Mouse (Mus musculus) mature B cell (primary cell): ENCODE measurements around the gene Cul1.

Experiments
- in situ Hi-C: fragments of 300-500 bp; cut with MboI; formaldehyde crosslinking; loops from 2 replicates; pipeline ENCODE4 v1.14.3; 2019

The Cul1 gene

DNA sequence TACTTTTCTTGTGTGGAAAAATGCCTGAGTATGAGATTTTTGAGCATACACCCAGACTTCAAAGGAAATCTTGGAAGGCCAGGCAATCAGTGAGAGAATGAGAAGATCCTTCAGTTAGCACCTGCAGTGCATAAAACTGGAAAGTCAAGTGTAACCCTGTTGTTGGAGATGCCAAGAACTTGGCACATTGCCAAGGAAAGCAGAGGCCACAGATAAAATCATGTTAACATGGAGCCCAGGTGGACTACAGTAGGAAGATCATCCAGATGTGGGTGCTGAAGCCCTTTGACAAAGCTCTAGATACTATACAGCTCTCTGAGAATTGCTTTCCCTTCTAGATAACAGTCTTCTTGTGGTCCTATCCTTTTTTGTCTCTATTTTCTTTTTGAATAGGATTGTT, 19.2 kb downstream of the Cul1 start:
- in situ Hi-C loops: no loop called here

DNA sequence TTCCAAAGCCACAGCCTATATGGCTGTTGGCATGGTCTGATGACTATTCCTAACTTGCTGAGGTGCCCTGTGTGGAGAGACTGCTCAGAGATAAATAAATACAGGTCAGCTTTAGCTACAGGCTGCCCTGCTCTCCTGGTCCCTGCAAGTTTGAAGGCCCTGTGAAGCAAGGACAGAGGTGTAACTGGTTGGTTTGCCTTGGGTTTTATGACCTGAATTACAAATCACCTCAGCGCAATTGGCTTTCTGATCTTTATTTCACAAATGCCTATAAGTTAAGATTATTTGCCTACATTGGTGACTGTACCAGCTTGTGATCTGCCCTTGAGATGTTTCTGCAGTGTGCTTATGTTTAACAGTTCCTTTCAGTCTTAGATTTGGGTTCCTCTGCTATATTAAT, 28.8 kb downstream of the Cul1 start:
- in situ Hi-C loops: no loop called here

DNA sequence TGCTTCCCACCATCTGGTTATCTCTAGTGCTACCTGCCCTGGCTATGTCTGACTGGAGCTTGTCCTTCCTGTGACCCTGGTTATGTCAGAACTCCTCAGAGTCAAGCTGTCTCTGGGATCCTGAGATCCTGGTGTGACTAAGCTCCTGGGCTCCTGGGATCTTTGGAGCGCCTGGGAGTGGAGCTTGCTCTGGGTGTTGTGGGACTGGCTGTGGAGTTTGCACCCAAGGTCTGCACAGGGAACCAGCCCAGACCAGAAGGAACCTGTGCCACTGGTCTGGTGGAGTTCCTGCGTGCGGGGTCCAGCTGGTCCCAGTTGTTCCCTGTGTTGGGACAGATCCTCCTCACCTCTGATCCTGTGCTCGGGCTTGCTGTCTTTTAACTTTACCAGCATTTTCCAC, 41.4 kb downstream of the Cul1 start:
- in situ Hi-C loops: no loop called here

DNA sequence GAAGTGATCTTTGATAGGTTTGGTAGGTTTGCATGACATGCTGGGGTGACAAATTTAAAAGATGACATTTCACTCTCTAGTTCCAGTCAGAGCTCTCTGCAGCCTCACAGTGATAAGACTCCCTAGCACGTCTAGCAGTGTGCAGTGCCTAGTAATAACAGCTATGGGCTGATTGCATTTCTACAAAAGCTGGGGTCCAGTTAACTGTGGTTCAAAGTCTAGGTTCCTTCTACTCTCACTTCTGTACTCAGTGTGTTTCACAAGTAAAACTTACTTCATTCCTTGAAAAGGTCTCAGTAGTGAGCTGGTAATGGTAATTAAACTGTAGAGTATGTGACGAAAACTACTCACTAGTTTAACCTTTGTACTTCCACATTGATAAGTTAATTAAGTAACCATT, 66.8 kb downstream of the Cul1 start:
- in situ Hi-C loops: no loop called here

DNA sequence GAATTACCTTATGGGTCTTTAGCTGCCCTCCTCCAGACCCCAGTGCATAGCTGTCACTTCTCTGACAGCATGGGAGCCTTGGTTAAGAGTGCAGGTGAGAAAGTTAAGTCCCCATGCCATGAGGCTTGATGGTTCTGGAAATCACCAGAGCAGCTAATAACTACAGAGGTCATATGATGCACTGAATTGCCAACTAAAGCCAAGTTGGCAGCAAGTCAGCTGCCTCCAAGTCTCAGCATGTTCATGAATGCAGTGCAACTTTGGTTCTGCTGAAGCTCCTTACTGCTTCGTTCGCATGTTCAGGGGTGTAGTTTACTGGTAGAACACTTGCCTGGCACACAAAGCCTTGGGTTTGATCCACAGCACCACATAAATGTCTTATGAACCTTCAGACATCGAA, 69.2 kb downstream of the Cul1 start:
- in situ Hi-C loops: no loop called here

DNA sequence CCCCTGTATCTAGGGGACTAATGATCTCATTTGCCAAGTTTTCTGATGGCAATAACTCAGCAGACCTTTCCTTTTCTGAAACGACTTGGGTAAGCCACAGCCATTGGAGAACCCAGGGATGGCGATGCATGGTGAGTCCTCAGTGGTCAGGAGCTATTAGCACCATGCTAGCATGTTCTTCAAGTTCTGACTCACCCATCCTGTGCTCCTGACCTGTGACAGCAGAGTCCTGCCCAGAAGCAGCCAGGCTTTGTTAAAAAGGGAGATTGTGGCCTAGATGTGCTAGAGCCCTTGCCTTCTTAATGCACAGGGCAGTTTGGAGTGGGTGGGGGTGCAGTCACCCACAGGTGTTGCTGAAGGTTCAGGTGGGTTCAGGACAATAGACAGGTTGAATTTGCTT, 71.8 kb downstream of the Cul1 start:
- in situ Hi-C loops: no loop called here

DNA sequence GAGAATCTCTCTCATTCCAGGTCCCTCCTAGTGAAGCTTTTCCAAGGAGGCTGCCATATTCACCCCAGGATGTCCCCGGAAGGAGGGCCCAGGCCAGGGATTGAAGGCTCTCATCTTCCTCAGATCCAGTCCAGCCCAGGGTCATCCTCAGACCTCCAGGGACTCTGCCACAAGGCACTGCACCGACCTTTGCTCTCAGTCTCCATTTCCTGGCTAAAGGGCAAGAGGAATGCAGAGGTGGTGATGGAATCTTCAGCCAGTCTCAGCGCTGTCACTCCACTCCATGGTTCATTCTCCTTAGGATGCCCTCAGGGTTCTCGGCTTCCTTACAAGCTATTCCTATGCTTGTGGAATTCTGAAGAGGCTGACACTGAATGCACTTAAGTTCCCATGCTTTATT, 73.2 kb downstream of the Cul1 start:
- in situ Hi-C loops: no loop called here

DNA sequence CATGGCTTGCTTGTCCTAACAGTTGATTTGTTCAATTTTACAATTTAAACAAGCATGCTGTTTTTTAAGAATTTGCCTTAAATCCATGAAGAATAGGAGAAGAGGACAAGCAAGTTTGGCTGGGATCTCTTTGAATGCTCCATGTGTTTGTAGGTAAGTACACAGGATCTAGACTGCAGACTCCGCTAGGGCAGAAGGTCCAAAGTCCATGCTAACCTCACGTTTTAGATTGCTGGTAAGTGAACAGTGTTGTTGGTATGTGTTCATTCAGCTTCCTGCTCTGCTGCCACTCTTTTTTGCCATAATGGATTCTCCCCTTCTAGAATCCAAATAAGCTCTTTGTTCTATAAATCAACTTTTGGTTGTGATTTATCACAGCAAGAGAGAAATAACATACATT, 73.9 kb downstream of the Cul1 start:
- in situ Hi-C loops: no loop called here

DNA sequence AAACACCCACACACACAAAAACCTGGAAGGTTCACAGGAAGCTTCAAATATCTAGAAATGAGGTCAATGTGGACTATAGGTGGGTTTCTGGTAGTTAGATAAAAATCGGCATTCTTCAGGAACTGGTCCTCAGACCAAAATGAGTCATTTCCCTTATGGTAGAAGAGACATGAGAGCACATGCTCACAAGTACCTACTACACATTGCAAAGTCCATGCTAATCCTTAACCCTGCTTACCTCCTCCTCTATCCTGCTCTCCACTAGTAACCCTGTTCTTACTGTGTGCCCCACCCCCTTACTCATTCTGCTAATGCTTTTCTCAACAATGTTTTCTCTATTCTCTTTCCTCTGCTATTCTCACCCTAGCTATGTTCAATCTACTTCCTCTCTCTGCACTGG, 74.5 kb downstream of the Cul1 start:
- in situ Hi-C loops: no loop called here

DNA sequence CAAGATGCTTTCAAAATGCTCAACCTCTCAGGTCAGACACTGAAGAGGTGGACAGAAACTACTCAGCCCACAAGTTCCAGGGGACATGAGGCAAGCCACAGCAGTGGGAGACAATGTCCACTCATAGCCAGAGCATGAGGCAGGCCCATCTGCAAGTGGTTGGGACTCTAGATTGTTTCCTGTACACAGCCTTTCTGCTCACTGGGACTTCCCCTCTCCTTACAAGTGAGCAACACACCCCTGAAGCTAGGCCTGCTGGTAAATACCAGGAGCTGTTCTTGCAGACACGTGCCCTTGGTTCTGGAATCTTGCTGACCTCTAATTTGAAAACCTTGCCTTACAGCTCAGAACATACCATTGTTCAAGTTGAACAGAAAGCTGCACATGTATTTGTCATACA, 79.3 kb downstream of the Cul1 start:
- in situ Hi-C loops: no loop called here

DNA sequence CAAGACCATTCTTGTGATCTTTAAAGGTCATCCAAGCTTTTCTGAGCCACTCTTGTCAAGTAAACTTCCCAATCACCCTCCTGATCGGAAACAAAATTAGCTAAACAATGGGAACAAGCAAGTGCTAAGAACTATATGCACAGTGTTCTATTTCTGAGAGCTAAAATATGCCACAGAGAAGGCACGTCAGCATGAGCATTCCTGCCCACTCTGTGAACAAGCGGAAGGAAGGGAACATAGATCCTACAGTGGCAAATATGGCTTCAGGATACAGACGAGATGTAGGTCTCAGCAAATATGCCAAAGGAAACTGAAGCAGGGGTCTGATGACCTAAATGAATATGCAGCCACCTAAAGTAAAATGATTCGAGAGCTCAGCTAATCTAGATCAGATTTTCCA, 82.1 kb downstream of the Cul1 start:
- in situ Hi-C loops: no loop called here

DNA sequence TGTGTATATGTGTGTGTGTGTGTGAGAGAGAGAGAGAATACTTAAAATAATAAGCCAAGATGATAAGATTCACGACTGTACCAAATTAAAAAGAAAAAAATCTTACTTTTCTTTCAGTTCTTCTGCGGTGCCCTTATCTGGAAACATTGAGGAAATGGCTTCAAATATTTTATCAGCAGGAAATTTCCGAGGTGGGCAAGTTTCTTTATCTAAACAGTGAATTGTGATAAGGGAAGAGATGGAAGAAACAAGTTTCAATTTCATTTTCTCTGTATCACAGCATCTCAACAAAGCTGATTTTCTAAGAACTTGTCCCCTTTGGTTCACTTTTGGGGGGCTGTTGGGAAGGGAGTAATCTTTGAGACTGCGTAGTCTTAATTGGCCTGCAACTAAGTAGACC, 99.1 kb downstream of the Cul1 start:
- in situ Hi-C loops: no loop called here

DNA sequence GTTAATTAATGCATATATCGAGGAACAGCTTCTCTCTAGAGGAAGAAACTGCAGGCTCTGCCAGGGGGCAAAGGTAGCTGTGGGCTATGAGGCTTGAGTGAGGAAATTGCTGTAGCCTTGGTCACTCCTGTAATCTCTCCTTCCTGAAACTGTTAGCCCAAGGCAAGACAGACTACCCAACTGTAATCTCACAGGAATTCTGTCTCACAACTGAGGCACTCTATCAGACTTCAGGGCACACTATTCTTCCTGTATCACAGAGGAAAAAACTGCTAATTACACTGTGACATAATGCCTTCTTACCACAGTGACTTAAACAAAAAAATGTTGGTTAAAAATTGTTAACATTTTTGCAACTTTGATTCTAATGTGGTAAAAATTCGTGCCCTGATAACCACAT, 106.1 kb downstream of the Cul1 start:
- in situ Hi-C loops: no loop called here

DNA sequence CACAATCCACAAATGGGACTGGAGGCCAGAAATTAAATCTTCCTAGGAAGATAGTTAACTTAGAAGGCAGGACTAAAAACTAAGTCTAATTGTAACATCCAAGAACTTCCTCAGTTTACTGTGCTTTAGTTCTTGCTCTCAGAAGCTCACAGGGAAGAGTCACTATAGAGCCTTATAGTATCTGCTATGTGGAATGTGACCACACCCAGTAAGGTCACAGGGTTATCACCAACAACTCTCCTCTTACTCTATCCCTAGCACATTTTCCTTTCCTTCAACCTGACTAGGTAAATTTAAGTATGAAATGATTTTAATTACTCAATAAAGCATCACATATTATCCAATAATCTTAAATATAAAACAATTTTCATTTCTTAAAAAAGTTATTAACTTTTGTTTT, 107.2 kb downstream of the Cul1 start:
- in situ Hi-C loops: no loop called here

DNA sequence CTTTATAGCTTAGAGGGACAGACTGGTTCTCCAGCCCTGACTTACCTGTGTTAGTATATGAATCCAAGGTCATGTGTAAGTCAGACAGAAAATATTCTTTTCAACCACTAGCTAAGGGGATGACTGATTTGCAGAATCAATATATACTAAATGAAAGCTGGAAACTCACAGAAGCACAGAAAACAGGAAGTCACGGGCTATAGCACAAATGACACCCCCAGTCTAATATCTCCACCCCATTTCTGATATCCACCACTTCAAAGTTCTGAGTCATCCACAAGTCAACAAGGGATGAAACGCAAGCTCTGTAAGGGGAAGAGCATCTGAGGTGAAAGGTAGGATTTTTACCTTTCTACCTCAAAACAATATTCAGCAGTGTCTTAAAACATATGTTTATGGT, 107.6 kb downstream of the Cul1 start:
- in situ Hi-C loops: no loop called here

DNA sequence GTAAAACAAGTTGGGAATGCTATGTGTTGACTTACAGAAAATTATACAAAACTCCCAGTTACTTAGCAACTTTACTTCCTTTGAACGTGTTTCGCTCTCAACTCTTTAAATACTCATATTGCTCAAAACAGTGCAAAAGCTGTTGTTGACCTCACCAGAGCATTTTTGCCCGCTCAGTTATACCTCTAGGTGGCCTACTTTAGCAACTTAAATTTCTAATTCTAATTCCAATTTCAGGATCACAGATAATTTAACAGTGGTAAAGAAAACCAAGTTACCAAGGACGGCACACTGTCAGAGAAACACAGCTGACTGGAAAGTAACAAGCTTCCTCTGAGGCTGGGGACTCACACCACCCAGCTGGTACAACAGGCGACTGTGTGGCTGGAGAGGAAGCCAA, 108.2 kb downstream of the Cul1 start:
- in situ Hi-C loops: no loop called here

DNA sequence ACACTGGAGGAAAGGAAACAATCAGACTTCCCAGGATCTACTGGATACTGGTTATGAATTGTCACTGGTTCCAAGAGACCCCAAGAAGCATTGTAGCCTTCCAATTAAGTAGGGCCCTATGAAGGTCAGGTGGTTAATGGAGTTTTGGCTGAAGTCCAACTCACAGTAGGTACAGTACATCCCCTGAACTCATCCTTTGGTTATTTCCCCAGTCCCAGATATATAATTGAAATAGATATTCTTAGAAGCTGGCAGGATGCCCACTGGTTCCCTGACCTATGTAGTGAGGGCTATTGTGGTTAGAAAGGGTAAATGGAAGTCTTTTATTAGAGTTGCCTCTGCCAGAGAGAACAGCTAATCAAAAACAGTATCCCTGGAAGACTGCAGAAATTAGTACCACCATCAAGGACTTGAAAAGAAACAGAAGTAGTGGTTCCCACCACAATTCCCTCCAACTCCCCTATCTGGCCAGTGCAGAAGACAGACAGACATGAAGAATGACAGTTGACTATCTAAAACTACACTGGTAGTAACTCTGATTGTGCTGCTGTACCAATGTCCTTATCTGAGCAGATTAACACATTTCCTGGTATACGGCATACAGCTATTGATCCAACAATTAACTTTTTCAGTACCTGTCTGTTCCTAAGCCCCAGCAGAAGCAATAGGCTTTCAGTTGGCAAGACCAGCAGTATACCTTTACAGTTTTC, 112.3 kb downstream of the Cul1 start:
- in situ Hi-C loops: no loop called here

DNA sequence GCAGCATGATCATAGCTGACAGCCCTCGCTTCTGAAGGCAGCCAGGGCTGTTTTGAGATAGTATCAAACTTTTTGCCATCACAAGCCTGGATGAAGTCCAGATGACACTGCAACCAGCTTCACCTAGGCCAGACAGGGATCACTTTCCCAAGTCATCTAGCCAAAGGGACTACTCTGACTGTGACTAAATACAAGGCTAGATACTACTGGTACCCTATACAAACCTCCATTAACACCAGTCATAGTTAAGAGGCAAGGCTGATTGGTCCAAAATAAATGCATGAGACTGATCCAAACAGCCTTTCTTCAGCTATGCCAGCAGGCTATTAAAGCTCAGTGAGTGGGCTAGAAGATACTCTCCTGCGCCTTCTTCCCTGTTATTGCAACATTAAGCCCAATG, 119.7 kb downstream of the Cul1 start:
- in situ Hi-C loops: no loop called here
